Mouse (Mus musculus): ENCODE data around the gene Tspear. TPM values are rescaled to one million over a fixed set of nuclear protein-coding genes. Genes with fewer than 3 reads are reported as not detected.

Tspear gene
- polyA plus RNA-seq, 1 experiment: 0.62 TPM

DNA sequence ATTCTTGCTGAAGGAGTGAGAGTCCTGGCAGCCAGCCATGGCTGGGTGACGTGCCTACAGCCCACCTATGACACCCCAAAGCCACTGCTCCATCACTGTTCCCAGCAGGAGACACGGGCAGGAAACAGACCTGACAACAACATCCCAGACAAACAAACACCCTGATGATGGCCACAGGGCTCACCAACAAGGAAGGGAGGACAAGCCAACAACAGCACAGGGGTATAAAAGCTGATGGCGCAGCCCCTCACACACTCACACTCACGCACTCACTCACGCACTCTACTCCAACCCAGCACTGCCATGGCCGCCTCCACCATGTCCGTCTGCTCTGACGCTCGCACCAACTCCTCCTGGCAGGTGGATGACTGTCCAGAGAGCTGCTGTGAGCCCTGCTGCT, 166.2 kb downstream of the Tspear start, which contains the start of gene Gm10318:
Gene Gm10318 (plus strand): TSS at position 301 of the 400 bp plus-strand sequence.

DNA sequence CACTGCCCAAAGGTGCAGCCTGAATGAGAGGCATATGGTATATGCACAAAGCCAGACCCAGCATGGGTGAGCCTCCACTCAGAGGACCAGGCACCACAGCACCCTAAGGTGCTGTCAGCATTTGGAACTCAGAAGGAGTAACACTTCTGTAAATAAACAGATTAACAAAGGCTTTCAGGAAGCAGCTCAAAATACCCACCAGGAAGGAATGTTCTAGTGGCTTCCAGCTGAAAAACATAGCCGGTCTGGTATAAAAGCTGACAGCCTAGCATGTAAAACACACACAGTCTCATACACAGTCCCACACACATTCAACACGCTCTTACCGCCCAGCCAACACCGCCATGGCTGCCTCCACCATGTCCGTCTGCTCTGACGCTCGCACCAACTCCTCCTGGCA, 175.3 kb downstream of the Tspear start, which contains the start of gene Gm3285:
Gene Gm3285 (plus strand): TSS at position 301 of the 400 bp plus-strand sequence.

GRCm38 (mm10) chr10:77902211-77902893, 216.0 kb downstream of the Tspear start, which contains the start of gene Lrrc3:
Lrrc3 (minus strand) TSS chr10:77902536.

Other genes starting within 250 kb of the Tspear start
- gene Fam207a, start 170.8 kb upstream of the Tspear start, polyA plus RNA-seq (2012; rRNA removed): 29.3 and 29.6 TPM in 2 replicates
- 9.0 and 9.3 TPM in 2 replicates for gene Itgb2, start 156.3 kb upstream of the Tspear start, polyA plus RNA-seq (2012; rRNA removed)
- gene Pttg1ip, start 104.8 kb upstream of the Tspear start, polyA plus RNA-seq (2012; rRNA removed): 210 and 211 TPM in 2 replicates
- 233 and 246 TPM in 2 replicates for gene Sumo3, start 80.5 kb upstream of the Tspear start, polyA plus RNA-seq (2012; rRNA removed)
- not detected in 2 replicates for gene Gm49325, start 80.4 kb upstream of the Tspear start, polyA plus RNA-seq (2012; rRNA removed)
- 34.4 and 39.8 TPM in 2 replicates for gene Ube2g2, start 64.3 kb upstream of the Tspear start, polyA plus RNA-seq (2012; rRNA removed)
- gene Gm19402, start 4.2 kb downstream of the Tspear start, polyA plus RNA-seq (2012; rRNA removed): not detected in 2 replicates
- gene Gm9508, start 10.7 kb downstream of the Tspear start, polyA plus RNA-seq (2012; rRNA removed): not detected in 2 replicates
- gene Gm10272, start 20.1 kb downstream of the Tspear start, polyA plus RNA-seq (2012; rRNA removed): not detected in 2 replicates
- gene Gm10024, start 24.9 kb downstream of the Tspear start, polyA plus RNA-seq (2012; rRNA removed): not detected in 2 replicates
- gene Gm10142, start 29.2 kb downstream of the Tspear start, polyA plus RNA-seq (2012; rRNA removed): not detected in 2 replicates
- gene Krtap12-1, start 34.0 kb downstream of the Tspear start, polyA plus RNA-seq (2012; rRNA removed): not detected in 2 replicates
- gene Gm10100, start 39.9 kb downstream of the Tspear start, polyA plus RNA-seq (2012; rRNA removed): not detected in 2 replicates
- not detected in 2 replicates for gene Gm18596, start 56.1 kb downstream of the Tspear start, polyA plus RNA-seq (2012; rRNA removed)
- gene Gm9736, start 64.8 kb downstream of the Tspear start, polyA plus RNA-seq (2012; rRNA removed): not detected in 2 replicates
- gene Gm3233, start 73.1 kb downstream of the Tspear start, polyA plus RNA-seq (2012; rRNA removed): not detected in 2 replicates
- gene Gm3238, start 84.8 kb downstream of the Tspear start, polyA plus RNA-seq (2012; rRNA removed): not detected in 2 replicates
- not detected in 2 replicates for gene Gm7138, start 90.4 kb downstream of the Tspear start, polyA plus RNA-seq (2012; rRNA removed)
- gene Gm3250, start 96.0 kb downstream of the Tspear start, polyA plus RNA-seq (2012; rRNA removed): not detected in 2 replicates
- not detected in 2 replicates for gene Gm7137, start 101.6 kb downstream of the Tspear start, polyA plus RNA-seq (2012; rRNA removed)
- gene Gm9639, start 108.5 kb downstream of the Tspear start, polyA plus RNA-seq (2012; rRNA removed): not detected in 2 replicates
- not detected in 2 replicates for gene Gm19668, start 112.6 kb downstream of the Tspear start, polyA plus RNA-seq (2012; rRNA removed)
- not detected in 2 replicates for gene Gm9507, start 125.3 kb downstream of the Tspear start, polyA plus RNA-seq (2012; rRNA removed)
- gene Gm2696, start 128.1 kb downstream of the Tspear start, polyA plus RNA-seq (2012; rRNA removed): not detected in 2 replicates
- gene Krtap10-4, start 140.5 kb downstream of the Tspear start, polyA plus RNA-seq (2012; rRNA removed): not detected in 2 replicates
- gene Krtap10-10, start 149.4 kb downstream of the Tspear start, polyA plus RNA-seq (2012; rRNA removed): not detected in 2 replicates
- gene Gm36176, start 160.2 kb downstream of the Tspear start, polyA plus RNA-seq (2012; rRNA removed): not detected in 2 replicates
- not detected in 2 replicates for gene Gm10318, start 166.3 kb downstream of the Tspear start, polyA plus RNA-seq (2012; rRNA removed)
- gene Gm3285, start 175.4 kb downstream of the Tspear start, polyA plus RNA-seq (2012; rRNA removed): not detected in 2 replicates
- 7.3 and 8.4 TPM in 2 replicates for gene Lrrc3, start 216.0 kb downstream of the Tspear start, polyA plus RNA-seq (2012; rRNA removed)